Mouse (Mus musculus): Measurements from ENCODE around the gene Il17rc.

GRCm38 (mm10) chr6:113505689-113506088 is 34.5 kb downstream of the Il17rc start:
- TF ChIP-seq CTCF (IDR thresholded peaks at IDR 0.05; ENCODE audit: low read depth, low read length) (no peak), POLR2A (IDR thresholded peaks at IDR 0.05; ENCODE audit: borderline replicate concordance, low read depth, low read length) (no peak)

Data from bone marrow macrophage, adult 2 months (primary cell).